Mouse (Mus musculus) lung, adult 2 months (tissue): ENCODE results near the gene Sept14. TPM values are rescaled to one million over a fixed set of nuclear protein-coding genes. Genes with fewer than 3 reads are reported as not detected.
A peak's percentile ranks its signal among the peaks of the same experiment; 100 is the strongest.

Source experiments
- DNase-seq: peaks from one replicate; pipeline ENCODE4 v3.0.0; 2022
- H3K4me1 ChIP-seq: fragments of 200-500 bp; 2 replicates; pipeline ENCODE4 v1.6.1; 2011; ENCODE audit warnings: low read length; ENCODE audit not compliant: control insufficient read depth, insufficient read depth
- H3K4me3 ChIP-seq: fragments of 200-500 bp; replicated peaks from 2 replicates; pipeline ENCODE3; 2011; ENCODE audit warnings: low read depth, mild to moderate bottlenecking, control low read depth, low read length; ENCODE audit errors: extremely low read depth
- CTCF ChIP-seq: fragments of 200-500 bp; IDR thresholded peaks from 2 replicates; pipeline ENCODE4 v1.5.1; 2011; ENCODE audit warnings: mild to moderate bottlenecking, low read length, control low read depth; ENCODE audit not compliant: insufficient read depth
- POLR2A ChIP-seq: fragments of 200-500 bp; IDR thresholded peaks from 2 replicates; pipeline ENCODE4 v1.6.1; 2011; ENCODE audit warnings: low read depth, mild to moderate bottlenecking, control low read depth, low read length, borderline replicate concordance; ENCODE audit errors: extremely low read depth
- WGBS: fragments of 180-500 bp; shearing (Covaris S2); methylation state at CpG from one replicate; pipeline ENCODE4 v1.1.7; 2018; 5-methylcytosine and 5-hydroxymethylcytosine counted together
- polyA plus RNA-seq: library from polyadenylated mRNA; depleted of rRNA; stranded (reverse); fragments of >200 nt; gene quantifications from 2 replicates; pipeline ENCODE4 v1.2.3, GENCODE M21; 2012; rRNA removed

Sept14 gene
- polyA plus RNA-seq = not detected in 2 replicates

DNA sequence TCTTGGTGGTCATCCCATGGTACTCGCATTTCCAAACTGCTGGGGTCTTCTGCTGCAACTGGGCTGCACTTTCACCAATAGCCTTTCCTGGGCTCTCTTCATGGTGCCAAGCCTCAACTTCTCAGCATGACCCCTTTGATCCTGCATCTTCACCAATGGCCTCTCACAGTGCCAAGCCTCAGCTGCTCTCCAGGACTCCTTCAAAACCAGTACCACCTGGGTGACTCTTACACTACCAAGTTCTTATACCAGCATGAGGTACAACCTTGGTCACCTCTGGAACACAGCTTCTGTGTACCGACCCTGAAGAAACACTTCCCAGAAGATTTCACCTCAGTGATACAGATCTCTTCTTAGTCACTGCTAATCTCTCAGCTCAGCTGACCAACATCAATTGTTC, at the start of gene Sept14:
Gene Sept14 (minus strand): TSS at position 101 of the 400 bp plus-strand sequence.
- WGBS = 58% methylated on average over 2 of the region's 2 CpGs

DNA sequence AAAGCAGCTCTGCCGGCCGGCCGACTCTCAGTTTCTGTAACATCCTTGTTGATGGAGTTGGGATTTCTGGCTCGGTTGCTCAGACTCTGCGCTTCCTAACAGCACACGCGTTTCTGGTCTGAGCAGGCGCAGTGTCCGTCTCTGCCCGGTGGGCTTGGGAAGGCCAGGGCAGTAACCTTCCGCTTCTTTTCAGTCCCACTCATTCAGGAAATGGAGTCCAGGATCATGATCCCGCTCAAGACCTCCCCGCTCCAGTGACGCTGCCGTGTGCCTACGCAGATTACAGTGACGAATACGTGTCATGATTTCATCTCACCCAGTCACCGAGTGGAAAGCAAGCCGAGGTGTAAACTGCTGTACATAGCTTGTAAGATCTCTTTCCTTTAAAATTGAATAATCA, 48.6 kb upstream of the Sept14 start:
- 91% methylated on average over 20 of the region's 20 CpGs for WGBS
- no peak for DNase-seq
- Histone ChIP-seq H3K4me1 (no peaks in the 10 kb centered on the region), H3K4me3 (no peak overlapping the region)
- TF ChIP-seq POLR2A (no peak), CTCF (no peak)

More for the DNA sequence above, at the start of gene Sept14:
- H3K4me3 ChIP-seq = no peak within 1 kb of the TSS
- TF ChIP-seq POLR2A = no peak
- TF ChIP-seq CTCF = no peak
- H3K4me1 ChIP-seq = no peaks in the 10 kb centered on the region
- no peak for DNase-seq

GRCm38 (mm10) chr5:129744050-129744449, 35.7 kb upstream of the Sept14 start:
- H3K4me3 ChIP-seq = no peak overlapping the region
- TF ChIP-seq CTCF = no peak
- no peak for TF ChIP-seq POLR2A
- DNase-seq = no peak
- H3K4me1 ChIP-seq = no peaks in the 10 kb centered on the region
- WGBS = 38% methylated on average over 6 of the region's 6 CpGs

GRCm38 (mm10) chr5:129742903-129743488, 34.7 kb upstream of the Sept14 start:
- DNase-seq = no peak
- Histone ChIP-seq H3K4me1 (no peaks in the 10 kb centered on the region), H3K4me3 (no peak overlapping the region)
- 70% methylated on average over 7 of the region's 7 CpGs for WGBS
- TF ChIP-seq CTCF (no peak), POLR2A (no peak)

DNA sequence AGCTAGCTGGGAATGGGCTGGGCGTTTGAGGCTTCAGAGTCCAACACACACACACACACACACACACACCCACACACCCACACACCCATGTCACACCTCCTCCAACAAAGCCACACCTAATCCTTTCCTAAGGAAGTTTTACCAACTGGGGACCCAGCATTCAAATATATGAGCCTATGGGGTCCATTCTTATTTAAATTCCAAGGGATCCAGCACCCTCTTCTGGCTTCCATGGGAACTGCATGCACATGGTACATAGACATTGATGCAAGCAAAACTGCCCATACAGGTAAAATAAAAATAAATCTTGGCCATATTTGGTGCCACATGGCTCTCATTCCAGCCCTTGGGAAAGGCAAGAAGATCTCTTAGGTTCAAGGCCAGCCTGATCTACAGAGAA, 32.7 kb upstream of the Sept14 start:
- 94% methylated on average over 1 of the region's 1 CpGs for WGBS
- DNase-seq = no peak
- Histone ChIP-seq H3K4me3 (no peak overlapping the region), H3K4me1 (no peaks in the 10 kb centered on the region)
- TF ChIP-seq POLR2A = no peak
- no peak for TF ChIP-seq CTCF

DNA sequence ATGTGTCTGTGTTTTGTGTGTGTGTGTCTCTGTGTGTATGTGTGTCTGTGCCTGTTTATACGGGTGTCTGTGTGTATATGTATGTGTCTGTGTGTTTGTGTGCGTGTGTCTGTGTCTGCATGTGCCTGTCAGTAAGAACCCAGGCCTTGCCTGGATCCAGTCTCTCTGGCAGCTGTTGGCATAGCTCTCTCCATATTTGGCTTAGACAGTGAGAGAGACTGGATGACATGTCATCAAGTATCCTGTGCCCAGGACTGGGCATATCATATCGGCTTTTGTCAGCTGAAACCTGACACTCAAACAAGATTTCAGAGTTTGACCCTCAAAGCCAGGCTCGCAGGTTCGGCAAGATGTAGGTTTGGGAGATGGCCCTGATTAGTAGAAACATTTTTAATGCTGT, 22.7 kb upstream of the Sept14 start:
- WGBS = 64% methylated on average over 5 of the region's 5 CpGs
- TF ChIP-seq CTCF (no peak), POLR2A (no peak)
- no peak for DNase-seq
- H3K4me3 ChIP-seq = no peak overlapping the region
- peaks cover 8% of the 10 kb centered on the region for H3K4me1 ChIP-seq

GRCm38 (mm10) chr5:129730344-129730743, 22.0 kb upstream of the Sept14 start:
- no peak overlapping the region for H3K4me3 ChIP-seq
- peaks cover 8% of the 10 kb centered on the region for H3K4me1 ChIP-seq
- DNase-seq = no peak
- whole genome bisulfite sequencing = 27% methylated on average over 11 of the region's 11 CpGs
- no peak for TF ChIP-seq CTCF
- no peak for TF ChIP-seq POLR2A

- 26% methylated on average over 11 of the region's 11 CpGs for WGBS
- Histone ChIP-seq H3K4me1 (peaks cover 10% of the 10 kb centered on the region), H3K4me3 (no peak overlapping the region)
- TF ChIP-seq CTCF (no peak), POLR2A (no peak)
- no peak for DNase-seq
Observed at GRCm38 (mm10) chr5:129729286-129729685, 21.0 kb upstream of the Sept14 start.

DNA sequence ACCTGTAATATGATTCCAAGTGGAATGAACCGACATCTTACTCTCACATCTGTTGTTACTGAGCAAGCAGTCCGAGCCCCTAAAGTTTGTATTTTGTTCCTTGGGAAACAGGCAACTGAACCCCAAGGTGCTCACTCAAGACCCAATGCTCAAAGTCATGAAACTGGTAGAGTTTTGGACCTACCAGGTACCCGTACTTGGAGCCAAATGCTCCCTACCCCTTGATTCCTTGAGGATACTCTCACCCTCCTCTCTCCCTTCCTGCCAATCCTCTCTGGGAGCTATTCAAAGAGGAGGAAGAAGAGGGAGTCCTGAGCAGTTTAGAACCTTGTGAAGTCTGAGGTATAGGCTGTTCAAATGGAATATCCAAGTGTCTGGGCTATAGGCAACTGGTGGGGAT, 18.5 kb upstream of the Sept14 start:
- TF ChIP-seq POLR2A (no peak), CTCF (no peak)
- Histone ChIP-seq H3K4me3 (no peak overlapping the region), H3K4me1 (peaks cover 14% of the 10 kb centered on the region)
- 77% methylated on average over 3 of the region's 3 CpGs for WGBS
- no peak for DNase-seq

DNA sequence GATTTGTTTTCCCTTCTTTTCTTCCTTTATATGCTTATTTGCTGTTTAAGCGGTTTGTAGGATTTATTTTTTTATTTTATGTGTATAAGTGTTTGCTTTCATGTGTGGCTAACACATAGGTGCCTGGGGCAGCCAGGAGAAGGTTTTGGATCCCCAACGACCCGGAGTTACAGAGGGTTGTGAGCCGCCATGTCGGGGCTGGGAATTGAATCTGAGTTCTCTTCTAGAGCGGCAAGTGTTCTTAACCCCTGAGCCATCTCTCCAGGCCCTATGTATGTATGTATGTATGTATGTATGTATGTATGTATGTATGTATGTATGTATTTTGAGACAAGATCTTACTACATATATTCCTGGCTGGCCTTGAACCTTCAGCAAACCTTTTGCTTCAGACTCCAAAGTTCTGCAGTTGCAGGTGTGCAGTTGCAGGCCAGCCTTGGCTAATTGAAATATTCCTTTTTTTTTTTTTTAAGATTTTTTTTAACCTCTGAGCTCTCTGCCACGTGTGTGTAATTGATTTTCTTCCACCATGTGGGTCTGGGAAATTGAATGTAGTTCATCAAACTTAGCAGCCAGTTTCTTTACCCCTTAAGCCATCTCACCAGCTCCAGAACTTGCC, 17.6 kb upstream of the Sept14 start:
- DNase-seq = no peak
- 25% methylated on average over 7 of the region's 7 CpGs for WGBS
- TF ChIP-seq CTCF (no peak), POLR2A (no peak)
- Histone ChIP-seq H3K4me1 (peaks cover 14% of the 10 kb centered on the region), H3K4me3 (peak overlapping the region; percentile 69)
